Mouse (Mus musculus): ENCODE results near the gene Cd80. TPM values are rescaled to one million over a fixed set of nuclear protein-coding genes. Genes with fewer than 3 reads are reported as not detected.
"Not testable (repeated sequence)": the region's sequence is repeated elsewhere in the genome, so short reads cannot be mapped to it uniquely, and the experiment has no call there.

Cd80 gene
- total RNA-seq (2021): under 1 TPM; 0.36 to 0.76 TPM
- long read RNA-seq, experiment 1, partial matches to known transcripts: 0 of 9 reads
- long read RNA-seq, experiment 1, other reads (novel, unspliced or antisense): 9 of 9 reads
- long read RNA-seq, experiment 2, partial matches to known transcripts: 0 of 17 reads
- long read RNA-seq, experiment 2, other reads (novel, unspliced or antisense): 17 of 17 reads

DNA sequence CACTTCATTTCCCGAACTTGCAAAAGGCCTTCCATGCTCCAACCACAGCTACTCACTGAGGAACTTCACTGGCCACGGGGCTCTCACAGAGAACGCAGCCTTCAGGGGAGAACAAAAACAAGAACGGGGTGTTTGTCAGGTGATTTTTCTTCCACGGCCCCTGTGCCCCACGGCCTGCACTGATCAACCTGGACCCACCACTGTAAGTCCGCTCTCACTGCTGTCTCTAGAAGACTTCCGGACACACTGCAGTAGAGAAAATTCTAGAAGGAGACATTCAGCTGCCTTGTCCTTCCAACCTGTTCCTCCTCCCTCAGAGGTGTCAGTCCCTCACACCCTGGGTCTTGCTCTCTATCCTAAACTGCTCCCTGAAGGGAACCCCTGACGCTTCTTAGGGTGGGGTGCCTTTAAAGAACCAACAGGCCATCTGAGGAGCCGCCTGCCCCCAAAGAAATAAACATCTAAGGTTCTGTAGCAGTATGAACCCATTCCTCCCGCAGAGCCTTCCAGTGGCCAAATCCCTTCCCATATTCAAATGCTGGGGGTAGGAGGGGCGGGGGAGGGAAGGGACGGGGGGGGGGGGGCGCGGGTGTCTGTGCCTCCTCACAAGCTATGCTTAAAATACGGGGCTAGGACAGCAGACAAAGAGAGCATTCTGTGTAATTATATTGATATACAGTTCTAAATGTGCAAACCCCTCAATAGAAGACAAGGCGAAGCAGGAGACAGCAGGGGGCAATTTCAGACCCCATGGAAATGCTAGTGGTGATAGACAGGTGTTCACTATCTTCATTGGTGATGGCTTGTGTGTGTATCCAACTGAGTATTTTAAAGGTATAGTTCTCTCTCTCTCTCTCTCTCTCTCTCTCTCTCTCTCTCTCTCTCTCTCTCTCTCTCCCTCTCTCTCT is at the start of gene Cd80:
Gene Cd80 (plus strand): TSS at position 51 of the 908 bp plus-strand sequence.
- no peak for DNase-seq (ENCODE audit: low spot score in 2 of 2)

DNA sequence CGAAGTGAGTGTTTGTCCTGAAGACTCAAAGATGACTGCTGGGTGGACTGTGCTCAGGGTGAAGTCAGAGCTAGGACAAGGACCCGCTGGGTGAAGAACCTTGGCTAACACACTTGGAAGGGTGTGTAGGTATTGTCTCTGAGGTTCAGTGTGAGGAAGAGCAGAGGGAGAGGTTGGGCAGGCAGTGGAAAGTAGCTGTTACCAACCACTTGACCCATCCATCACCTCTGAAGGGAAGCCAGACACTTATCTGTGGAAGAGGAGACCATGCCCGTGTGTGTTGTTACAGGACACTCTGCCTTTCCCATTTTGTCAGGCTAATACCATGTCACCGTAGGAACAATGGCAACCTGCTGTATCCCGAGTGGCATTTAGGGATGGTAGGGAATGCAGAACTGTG is 49.1 kb upstream of the Cd80 start:
- DNase-seq (ENCODE audit: low spot score in 2 of 2): no peak

DNA sequence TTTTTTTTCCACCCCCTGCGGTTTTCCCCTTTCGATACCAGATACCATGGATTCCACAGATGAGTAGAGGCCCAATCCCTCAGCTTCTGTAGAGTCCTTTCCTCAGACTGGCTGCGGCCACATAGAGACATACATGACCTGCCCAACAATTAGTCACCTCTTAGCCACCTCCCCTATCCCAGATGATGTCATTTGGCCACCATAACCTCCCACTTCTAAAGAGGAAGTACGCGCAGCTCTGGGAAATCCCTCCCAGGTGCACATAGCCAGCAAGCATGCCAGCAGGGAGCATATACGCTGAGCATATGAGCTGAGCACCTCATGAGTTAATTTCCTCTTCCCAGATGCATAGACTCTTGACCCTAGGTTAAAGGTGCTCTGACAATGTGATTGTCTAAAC is 48.7 kb upstream of the Cd80 start:
- no peak for DNase-seq (ENCODE audit: low spot score in 2 of 2)

DNA sequence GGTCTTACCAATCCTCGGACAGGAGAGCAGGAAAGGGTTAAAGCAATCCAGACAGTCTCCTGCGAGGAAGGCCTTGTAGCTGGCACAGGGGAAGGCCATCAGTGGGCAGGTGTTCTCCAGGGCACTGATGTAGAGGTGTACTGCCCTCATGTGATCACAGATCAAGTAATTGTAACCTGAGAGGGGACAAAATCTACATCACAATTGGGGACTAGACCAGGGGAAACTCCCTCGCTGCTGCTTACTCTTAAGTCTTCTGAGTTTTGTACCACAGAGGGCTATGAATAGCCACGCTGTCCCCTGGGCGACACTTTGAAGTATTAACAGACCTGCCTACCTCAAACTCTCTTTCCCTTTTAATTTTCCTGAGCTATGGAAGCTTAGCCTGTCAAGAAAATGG is 47.8 kb upstream of the Cd80 start:
- DNase-seq (ENCODE audit: low spot score in 2 of 2): no peak

DNA sequence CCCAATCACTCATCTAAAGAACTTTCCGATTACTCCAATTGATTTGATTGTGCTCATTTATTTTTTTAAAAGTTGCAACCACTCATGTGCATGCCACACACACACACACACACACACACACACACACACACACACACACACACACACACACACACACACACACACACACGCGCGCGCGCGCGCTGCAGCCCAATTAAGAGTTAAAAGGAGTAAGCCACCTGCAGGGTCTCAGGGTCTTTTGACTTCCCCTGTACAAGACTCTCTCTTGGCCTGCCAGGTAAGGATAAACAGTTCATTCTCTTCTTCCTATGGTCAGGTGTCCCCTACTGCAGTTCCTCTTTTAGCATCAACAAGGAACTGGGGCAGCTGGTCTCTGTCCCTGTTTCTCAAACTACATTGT is 46.9 kb upstream of the Cd80 start:
- DNase-seq (ENCODE audit: low spot score in 2 of 2): no peak

DNA sequence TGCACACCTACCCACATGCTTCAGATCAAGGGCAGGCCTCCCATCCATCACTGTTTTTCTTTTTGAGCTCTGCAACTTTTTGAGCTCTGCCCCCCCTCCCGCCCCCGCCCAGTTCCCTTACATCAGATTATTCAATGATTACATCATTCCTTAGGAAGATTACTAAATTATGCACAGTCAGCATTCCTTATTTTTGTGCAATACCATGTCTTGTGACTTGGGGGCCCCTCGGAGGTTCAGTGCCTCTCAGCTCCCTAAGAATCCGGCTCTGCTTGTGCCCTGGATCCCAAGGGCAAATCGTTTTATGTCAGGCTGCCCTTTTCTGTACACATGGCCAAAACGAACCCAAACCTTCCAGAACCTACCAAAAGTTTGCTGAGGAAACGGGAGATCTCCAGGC is 40.4 kb upstream of the Cd80 start:
- no peak for DNase-seq (ENCODE audit: low spot score in 2 of 2)

DNA sequence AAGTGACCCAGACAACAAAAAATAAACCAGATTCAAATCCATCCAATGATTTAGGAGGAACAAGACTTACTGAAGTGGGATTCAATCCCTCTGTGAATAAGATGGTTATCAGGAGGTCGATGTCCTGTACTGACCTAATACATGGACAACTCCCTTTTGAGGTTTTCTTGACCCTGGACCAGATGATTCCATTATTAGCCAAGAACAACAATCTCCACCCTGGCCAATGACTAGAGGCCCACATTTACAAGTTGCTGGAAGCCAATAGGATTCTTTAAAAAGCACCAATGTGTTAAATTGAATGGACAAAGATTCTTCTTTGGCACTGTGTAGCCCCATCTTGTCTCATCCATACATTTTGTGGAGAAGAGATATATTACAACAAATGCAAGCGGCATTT is 30.0 kb upstream of the Cd80 start:
- no peak for DNase-seq (ENCODE audit: low spot score in 2 of 2)

DNA sequence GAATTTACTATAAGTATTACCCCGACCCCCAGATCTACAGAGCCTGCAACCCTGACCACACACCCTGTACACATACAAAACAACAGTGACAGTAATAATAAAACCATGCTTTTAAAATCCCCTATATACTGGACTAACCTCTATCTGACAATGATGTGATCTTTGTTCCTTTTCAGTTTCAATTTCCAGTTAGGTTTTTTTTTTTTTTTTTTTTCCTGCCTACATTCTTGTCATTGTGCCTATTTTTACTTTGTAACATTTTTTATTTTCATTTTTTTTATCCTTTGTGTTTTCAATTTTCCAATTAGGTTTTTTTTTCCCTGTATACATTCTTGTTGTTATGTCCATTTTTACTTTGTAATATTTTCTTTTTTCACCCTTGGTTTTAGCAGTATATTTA is 29.6 kb upstream of the Cd80 start:
- DNase-seq (ENCODE audit: low spot score in 2 of 2): no peak

DNA sequence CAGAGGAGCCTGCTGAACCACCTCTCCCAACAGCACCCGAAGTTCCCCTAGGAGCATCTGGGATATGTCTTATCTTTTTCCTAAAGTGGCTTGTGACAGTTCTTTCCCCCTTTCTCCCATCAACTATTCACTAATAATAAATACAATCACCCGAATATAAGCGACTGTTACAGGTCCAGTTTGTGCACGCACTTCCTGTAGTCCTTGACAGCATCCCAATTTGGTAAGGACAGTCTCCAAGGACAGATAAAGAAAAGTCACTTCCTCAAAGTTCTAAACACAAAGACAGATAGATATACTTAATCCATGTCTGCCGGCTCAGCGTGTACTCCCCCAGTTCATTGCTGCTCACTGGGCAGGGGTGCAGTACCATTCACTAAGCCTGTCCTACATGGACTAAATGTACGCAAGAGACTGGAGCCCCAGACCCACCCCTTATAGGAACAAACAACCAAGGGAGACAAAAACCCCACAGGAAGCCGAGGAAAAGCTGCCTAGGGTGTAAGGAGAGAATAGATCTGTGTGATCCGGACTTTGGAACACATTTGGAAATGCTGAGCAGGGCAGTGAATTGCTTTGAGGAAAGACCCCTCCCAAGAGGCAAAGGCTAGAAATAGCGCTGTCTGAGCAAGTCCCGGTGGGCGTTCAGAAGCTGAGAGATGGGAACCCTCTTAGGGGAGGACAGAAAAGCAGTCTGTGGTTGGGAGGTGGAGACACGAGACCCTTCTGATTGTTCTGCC is 23.7 kb upstream of the Cd80 start:
- DNase-seq (ENCODE audit: low spot score in 2 of 2): no peak

DNA sequence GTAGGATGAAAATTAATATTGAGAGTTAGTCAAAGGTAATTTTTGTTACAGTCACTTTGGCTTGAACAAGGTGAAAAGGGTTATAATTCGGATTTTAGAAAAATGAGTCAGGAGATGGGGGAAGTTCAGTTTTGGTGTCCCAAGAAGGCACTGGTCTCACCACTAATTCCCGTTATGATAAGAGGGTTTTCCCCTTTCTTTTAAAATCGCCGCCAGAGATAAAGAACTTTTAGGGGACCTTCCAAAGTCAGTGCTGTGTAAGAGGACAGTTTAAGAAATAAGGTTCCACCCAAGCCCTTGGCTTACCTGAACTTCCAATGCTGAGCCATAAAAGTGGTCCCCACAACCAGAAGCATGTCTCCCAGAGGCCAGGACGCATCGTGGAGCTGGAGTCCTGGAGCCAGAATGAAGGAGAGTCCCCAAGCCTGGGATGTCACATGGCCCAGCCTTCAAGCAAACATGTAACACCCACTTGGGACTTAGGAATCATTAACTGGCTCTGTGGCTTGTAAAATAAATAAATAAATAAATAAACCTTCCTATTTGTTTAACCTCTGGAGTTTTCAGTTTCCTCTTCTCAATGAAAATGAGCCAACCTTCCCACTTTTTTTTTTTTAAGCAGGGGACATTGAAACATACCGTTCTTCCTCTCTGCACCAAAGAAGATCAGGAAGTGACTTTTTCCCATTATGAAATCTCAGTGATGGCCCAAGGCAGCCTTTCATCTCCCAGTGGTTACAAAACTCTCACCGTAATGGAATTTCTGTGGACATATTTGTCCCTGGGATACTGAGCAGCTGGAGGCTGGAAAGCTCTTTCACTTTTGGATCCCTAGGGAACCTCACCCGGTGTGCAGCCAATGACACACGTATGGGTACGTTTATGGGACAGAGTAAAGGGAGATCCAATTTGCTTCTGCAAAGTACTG is 22.6 kb upstream of the Cd80 start, which contains the start of gene Pla1a:
Gene Pla1a (minus strand): TSS at position 648 of the 928 bp plus-strand sequence.
- no peak for DNase-seq (ENCODE audit: low spot score in 2 of 2)

DNA sequence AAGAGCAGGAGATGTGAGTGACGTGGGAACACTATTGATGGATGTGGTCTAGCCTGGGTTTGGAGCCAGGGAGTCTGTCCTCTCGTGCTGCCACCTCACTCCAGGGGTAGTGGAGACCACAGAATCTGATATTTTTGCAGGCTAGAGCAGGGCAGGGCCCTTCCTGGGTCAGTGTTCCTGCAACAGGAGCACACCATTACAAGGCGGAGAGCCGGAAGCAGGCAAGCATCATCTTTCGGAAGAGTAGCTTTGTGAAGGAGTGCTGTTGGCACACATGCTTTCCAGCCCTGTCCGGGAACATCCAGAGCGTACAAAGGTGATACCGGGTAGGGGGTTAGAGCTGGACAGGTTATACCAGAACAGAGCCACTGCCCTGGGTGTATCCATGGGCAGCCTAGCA is 21.8 kb upstream of the Cd80 start:
- DNase-seq (ENCODE audit: low spot score in 2 of 2): no peak

DNA sequence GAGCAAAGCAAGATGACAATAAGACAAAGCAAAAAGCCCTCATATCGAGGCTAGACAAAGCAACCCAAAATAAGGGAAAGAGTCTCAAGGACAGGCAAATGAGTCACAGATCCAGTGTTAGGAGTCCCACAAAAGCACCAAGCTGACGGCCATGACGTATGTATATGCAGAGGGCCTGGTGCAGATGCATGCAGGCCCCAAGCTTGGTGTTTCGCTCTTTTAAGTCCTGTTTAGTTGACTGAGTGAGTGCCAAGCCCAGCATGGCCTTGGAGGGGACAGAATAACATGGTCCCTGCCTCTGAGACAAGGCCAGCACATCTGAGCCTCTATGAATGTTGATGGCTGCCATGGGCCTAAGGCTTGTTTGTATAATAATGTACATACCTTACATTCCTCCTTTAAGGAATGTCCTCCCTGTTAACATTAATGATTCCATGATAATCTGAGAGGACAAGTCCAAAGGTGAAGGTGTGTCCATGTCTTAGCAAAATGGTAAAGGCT is 21.0 kb upstream of the Cd80 start:
- no peak for DNase-seq (ENCODE audit: low spot score in 2 of 2)

DNA sequence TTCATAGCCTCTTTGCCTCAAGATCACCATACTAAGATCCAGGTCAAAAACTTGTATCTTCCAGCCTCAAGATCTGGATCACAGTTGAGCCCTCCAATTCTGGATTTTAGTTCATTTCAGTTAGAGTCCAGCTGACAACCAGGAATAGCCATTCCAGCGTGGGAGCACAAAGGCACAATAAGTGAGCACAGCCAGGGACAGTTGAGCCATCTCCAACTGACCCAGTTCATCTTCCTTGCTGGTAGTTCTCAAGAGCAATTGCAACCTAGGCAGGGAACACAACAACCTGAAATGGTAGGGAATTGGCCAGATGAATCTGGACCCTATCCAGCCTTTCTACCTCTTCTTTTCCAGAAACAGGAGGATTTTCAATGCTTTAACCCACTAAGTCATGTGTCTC is 16.2 kb upstream of the Cd80 start:
- no peak for DNase-seq (ENCODE audit: low spot score in 2 of 2)

DNA sequence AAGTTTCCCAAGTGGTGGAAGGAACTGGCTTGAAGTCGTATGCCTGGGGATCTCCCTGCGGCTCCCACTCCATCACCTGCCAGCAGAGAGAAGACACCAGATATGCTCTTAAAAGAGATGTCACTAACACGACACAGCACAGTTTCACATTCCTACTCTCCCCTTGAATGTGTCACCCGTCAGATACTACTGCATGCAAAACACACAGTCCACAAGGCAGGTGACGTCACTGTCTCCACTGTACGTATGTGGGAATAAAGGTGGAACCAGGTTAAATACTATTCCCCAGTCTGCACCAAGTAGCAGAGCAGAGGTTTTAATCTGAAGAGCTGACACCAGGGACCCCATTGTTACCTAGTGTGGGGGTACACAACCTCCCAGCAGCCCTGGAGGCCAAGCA is 15.0 kb upstream of the Cd80 start:
- no peak for DNase-seq (ENCODE audit: low spot score in 2 of 2)

DNA sequence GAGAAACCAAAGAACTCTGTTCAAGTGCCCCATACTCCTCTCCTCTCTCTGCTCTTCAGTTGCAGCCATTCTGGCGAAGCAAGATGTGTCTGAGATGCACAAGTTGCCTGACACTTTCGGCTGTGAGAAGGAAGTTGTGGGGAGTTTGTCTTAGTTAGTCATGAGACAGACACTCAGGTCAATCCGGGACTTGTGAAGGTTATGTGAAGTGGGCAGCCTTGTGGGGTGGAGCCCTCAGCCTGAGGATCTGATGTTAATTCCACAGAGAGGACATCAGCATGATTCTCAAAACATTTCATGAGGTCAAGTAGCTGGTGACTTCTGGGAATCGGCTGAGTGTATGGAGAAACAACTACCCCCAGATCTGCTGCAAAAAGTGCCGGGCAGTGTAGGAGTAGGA is 13.8 kb upstream of the Cd80 start:
- DNase-seq (ENCODE audit: low spot score in 2 of 2): no peak

DNA sequence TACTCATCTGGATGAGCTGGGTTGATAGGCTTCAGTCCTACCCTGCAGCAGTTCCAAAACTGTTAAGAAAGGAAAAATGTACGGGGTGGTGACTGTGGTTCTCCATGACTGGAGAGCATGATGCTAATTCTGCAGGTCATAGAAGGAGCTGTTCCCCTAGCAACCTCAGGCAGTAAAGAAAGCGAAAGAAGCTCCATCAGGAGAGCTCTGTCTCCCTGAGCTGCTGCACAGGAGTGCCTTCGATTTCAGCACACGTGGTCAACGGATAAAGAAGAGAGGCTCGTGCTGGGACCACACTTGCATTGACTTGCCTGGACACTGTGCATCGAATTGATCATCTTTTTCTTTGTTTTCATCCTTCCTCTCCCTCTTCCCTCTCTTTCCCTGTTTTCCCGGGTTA is 13.1 kb upstream of the Cd80 start:
- no peak for DNase-seq (ENCODE audit: low spot score in 2 of 2)

DNA sequence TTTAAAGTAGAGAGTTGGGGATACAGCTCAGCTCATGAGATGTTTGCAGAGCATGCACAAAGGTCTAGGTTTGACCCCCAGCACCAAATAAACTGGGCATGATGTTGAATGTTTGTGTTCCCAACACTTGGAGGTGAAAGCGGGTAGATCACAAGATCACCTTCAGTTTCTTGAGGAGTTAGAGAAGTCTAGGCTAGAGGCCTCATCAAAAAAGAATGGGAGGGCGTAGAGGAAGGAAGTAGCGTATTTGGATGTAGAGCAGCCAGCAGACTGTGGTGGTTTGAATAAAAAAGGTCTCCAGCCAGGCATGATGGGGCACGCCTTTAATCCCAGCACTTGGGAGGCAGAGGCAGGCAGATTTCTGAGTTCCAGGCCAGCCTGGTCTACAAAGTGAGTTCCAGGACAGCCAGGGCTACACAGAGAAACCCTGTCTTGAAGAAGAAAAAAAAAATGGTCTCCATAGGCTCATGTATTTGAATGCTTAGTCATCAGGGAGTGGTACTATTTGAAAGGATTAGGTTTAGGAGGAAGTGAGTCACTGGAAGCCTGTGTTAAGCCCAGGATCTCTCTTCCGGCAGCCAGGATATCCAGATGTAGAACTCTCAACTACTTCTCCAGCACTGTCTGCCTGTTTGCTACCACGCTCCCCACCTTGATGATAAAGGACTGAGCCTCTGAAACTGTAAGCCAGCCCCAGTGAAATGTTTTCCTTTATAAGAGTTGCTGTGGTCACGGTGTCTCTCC is 11.5 kb upstream of the Cd80 start:
- DNase-seq (ENCODE audit: low spot score in 2 of 2): no peak

DNA sequence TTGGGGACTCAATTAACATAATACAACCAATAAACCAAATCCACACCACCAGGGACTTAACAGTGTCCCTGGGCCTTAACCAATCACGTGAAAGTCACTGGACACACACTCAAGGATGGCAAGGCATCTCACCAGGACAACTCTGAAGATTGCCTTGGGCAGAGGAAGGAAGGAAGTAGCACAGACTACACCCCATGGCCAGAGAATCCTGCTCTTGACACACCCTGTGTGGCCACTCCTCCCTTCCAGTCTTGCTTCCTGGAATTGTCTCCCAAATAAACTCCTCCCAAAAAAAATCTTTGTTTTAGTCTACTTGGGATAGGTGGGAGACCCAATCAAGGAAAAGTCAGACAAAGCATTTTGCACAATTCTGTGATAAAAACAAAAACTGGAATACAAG is 10.3 kb upstream of the Cd80 start:
- DNase-seq (ENCODE audit: low spot score in 2 of 2): no peak

DNA sequence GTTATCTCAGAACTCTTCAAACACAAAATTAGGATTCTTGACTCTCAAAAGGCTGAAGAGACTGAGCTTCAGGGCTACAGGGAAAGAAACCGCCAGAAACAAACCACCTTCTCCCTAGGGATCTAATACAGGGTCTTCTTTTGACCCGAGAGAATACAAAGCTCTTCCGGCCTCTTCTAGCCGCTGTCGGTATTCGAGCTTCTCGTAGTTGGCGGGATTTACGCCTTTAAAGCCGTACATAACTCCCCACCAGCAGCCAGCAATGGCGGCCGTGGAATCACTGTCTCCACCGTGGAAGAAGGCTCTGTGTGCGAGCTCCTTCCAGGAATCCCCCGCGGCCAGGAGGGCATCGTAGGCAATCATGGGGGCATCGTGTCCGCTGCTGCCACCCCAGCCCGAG is 9.8 kb upstream of the Cd80 start:
- no peak for DNase-seq (ENCODE audit: low spot score in 2 of 2)

DNA sequence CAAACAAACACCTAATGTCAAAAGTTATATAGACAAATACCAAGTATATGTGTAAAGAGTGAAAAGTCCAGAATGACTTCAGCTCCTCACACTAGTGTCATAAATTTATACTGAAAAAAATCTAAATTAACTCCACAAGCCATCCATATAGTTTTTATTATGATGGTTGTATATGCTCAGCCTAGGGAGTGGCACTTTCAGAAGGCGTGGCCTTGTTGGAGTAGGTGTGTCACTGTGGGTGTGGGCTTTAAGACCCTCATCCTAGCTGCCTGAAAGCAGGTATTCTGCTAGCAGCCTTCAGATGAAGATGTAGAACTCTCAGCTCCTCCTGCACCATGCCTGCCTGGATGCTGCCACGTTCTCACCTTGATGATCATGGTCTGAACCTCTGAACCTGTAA is 9.2 kb upstream of the Cd80 start:
- DNase-seq (ENCODE audit: low spot score in 2 of 2): not testable (repeated sequence)

Measured in layer of hippocampus, postnatal 14 days (tissue).